ENCODE assay signal across 19 mouse cellular contexts in genomic region chr15:83894261-83894660, GRCm38 (mm10).
DNase-seq lines count a peak whose midpoint lies in the region; ATAC-seq lines count a peak whose summit lies in the region.
"Had no signal": no experiment of that assay in that cellular context is flagged by ENCODE, and none has a peak within 500 bp of the region (broad histone marks: within the 10 kb centered on the region; RNA-seq: fewer than 3 reads in every experiment).

No protein-coding gene starts in this region.

- no peak for ATAC-seq in CD4-positive, CD25-positive, alpha-beta regulatory T cell, adult 4 months
- ATAC-seq: activated CD4-positive, CD25-positive, alpha-beta regulatory T cell, adult 4 months; inflammation-experienced regulatory T-cells, adult 6 months; midbrain, embryonic 16.5 days had no signal

- peak; percentile 13 for DNase-seq in adrenal gland, postnatal 10 days
- no peak for DNase-seq in adrenal gland, adult 18-20 months (ENCODE audit: low spot score in 2 of 2)
- peak; percentile 3 to 4 for DNase-seq in heart, adult 18-20 months
- no peak for DNase-seq in heart, postnatal 4 days
- DNase-seq in ovary, postnatal 36 days (ENCODE audit: low spot score): peak; percentile 8
- no peak for DNase-seq in ovary, adult 18-20 months (ENCODE audit: low spot score)
- peak; percentile 4 for DNase-seq in NIH3T3 (ENCODE audit: low read depth)
- DNase-seq: adrenal gland, postnatal 25 days; cerebellum, adult 18-20 months; kidney, adult 2 months; kidney, postnatal 14 days; liver, embryonic 13.5 days; lung, embryonic 14.5 days; lung, postnatal 4 days; thymus, postnatal 14 days had no signal

Comparison
In these comparisons a context has a peak if more than half of its experiments do, and no peak if none do; other contexts are left out.
1. DNase-seq: peak in adrenal gland, postnatal 10 days (single experiment), heart, adult 18-20 months (2 of 2), ovary, postnatal 36 days (single experiment) and NIH3T3 (single experiment); none in adrenal gland, adult 18-20 months (0 of 2), heart, postnatal 4 days (single experiment) and ovary, adult 18-20 months (single experiment).